Mouse (Mus musculus) forebrain, embryonic 12.5 days (tissue): ENCODE results near the gene Fam189a2. TPM values are rescaled to one million over a fixed set of nuclear protein-coding genes. Genes with fewer than 3 reads are reported as not detected.

ENCODE experiments used
- ATAC-seq: fragments of 200-750 bp; cut with Nextera tagmentation; 2 replicates; pipeline ENCODE4 v1.8.0; 2017; ENCODE audit warnings: moderate TSS enrichment; ENCODE audit not compliant: low FRiP score
- H3K27ac ChIP-seq: fragments of 300-500 bp; sonication (generic); 2 replicates; pipeline ENCODE4 v1.5.1; 2016; ENCODE audit warnings: mild to moderate bottlenecking
- H3K27me3 ChIP-seq: fragments of 300-500 bp; sonication (generic); 2 replicates; pipeline ENCODE4 v1.6.1; 2016; ENCODE audit warnings: mild to moderate bottlenecking
- H3K36me3 ChIP-seq: fragments of 300-500 bp; sonication (generic); replicated peaks from 2 replicates; pipeline ENCODE4 v1.6.1; 2016; ENCODE audit warnings: mild to moderate bottlenecking
- H3K4me1 ChIP-seq: fragments of 300-500 bp; sonication (generic); 2 replicates; pipeline ENCODE4 v1.6.1; 2016
- H3K4me2 ChIP-seq: fragments of 300-500 bp; sonication (generic); 2 replicates; pipeline ENCODE4 v1.6.1; 2016; ENCODE audit warnings: mild to moderate bottlenecking, moderate library complexity
- H3K4me3 ChIP-seq: fragments of 300-500 bp; sonication (generic); replicated peaks from 2 replicates; pipeline ENCODE4 v1.5.1; 2016; ENCODE audit warnings: mild to moderate bottlenecking
- H3K9ac ChIP-seq: fragments of 300-500 bp; sonication (generic); 2 replicates; pipeline ENCODE4 v1.6.1; 2016; ENCODE audit warnings: mild to moderate bottlenecking
- H3K9me3 ChIP-seq: fragments of 300-500 bp; sonication (generic); 2 replicates; pipeline ENCODE4 v1.6.1; 2016
- WGBS: fragments of 180-500 bp; shearing (Covaris S2); methylation state at CpG from one replicate; pipeline ENCODE4 v1.1.7; 2016; 5-methylcytosine and 5-hydroxymethylcytosine counted together
- polyA plus RNA-seq: library from polyadenylated mRNA; unstranded; fragments of >200 nt; fragmentation: Nextera tagmentation; extraction: Ambion mirVana; gene quantifications from 2 replicates; pipeline ENCODE4 v1.2.1, GENCODE M21; 2016

Gene Fam189a2
- polyA plus RNA-seq, 1 experiment from 2014 or later, result 0.47 TPM

DNA sequence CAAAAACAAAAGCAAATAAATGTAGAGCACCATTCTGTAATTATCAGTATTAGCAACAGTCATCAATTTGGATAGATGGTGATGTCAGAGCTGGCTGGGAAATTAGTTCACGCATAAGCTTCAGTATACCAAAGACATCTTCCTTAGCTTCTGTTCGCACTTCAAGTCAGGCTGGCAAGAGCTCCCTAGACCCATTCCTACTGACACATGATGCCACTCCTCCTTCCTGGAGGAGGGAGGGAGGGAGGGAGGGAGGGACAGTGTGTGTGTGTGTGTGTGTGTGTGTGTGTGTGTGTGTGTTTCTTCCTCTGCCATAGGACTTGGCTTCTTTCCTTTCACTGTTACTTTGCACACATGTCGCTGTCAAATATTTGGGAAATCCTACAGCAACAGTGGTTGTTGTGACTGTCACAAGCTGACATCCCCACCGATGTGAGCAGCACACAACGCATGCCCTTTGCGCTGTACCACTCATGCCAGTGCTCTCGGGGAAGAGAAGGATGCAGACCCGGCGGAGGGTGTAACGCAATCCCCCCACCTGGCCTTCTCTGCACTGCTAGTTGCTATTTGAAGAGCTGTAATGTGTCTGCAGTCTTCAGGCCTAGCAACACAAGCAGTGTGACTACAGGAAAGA, 34.9 kb downstream of the Fam189a2 start:
- no peak for ATAC-seq
- peaks cover 2% of the 10 kb centered on the region; the same call in 1 of the 2 replicates for H3K4me1 ChIP-seq
- H3K9ac ChIP-seq, result no peak overlapping the region
- no peak overlapping the region for H3K4me3 ChIP-seq
- H3K9me3 ChIP-seq, result no peaks in the 10 kb centered on the region
- 88% methylated on average over 10 of the region's 10 CpGs for WGBS
- H3K4me2 ChIP-seq, result no peak overlapping the region
- H3K36me3 ChIP-seq, result no peaks in the 10 kb centered on the region
- no peak overlapping the region for H3K27ac ChIP-seq
- H3K27me3 ChIP-seq, result no peaks in the 10 kb centered on the region

DNA sequence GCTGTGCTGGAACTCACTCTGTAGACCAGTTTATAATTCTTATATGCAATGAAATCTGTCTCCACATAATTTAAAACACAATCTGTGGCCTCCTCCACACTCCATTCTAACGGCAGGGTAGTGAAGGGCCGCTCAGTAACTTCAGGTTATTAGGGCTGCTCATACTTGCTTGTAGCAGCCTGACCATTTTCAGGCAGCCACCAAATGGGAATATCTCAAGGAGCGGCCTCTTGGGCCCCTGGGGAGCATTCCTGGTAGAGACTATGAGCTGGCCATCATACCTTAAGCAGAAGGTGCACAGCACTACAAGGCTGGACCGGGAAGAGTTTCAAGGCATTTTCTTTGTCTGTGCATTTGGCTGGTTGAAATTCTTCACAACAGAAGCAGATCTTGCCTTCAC, 42.7 kb downstream of the Fam189a2 start:
- Histone ChIP-seq H3K9me3 (no peaks in the 10 kb centered on the region), H3K9ac (no peak overlapping the region), H3K27me3 (no peaks in the 10 kb centered on the region), H3K4me3 (no peak overlapping the region), H3K4me1 (no peaks in the 10 kb centered on the region), H3K36me3 (no peaks in the 10 kb centered on the region), H3K4me2 (no peak overlapping the region), H3K27ac (no peak overlapping the region)
- no peak for ATAC-seq
- WGBS, result 88% methylated on average over 4 of the region's 4 CpGs

DNA sequence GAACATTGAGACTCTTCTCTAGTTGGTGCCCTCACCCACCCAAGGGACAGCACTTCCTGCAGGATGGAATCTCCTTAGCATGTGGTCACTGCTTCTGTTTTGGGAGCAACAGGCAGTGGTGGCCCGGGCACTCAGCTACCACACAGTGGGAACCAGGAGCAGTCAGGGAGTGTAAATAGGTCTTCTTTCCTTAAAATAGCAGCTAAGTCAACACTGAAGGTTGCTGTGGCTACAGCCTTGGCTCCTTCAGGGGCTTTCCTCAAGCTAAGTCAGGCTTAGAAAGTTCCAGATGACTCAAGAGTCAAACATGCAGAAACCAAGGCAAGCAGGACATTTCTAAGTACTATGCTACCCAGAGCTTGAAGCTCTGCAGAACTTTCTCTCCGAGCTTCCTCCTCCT, 43.5 kb downstream of the Fam189a2 start:
- no peak overlapping the region for H3K9ac ChIP-seq
- H3K27me3 ChIP-seq, result no peaks in the 10 kb centered on the region
- no peaks in the 10 kb centered on the region for H3K4me1 ChIP-seq
- no peak overlapping the region for H3K4me3 ChIP-seq
- no peaks in the 10 kb centered on the region for H3K36me3 ChIP-seq
- no peak overlapping the region for H3K27ac ChIP-seq
- no peak overlapping the region for H3K4me2 ChIP-seq
- ATAC-seq, result no peak
- 77% methylated on average over 2 of the region's 2 CpGs for WGBS
- no peaks in the 10 kb centered on the region for H3K9me3 ChIP-seq

DNA sequence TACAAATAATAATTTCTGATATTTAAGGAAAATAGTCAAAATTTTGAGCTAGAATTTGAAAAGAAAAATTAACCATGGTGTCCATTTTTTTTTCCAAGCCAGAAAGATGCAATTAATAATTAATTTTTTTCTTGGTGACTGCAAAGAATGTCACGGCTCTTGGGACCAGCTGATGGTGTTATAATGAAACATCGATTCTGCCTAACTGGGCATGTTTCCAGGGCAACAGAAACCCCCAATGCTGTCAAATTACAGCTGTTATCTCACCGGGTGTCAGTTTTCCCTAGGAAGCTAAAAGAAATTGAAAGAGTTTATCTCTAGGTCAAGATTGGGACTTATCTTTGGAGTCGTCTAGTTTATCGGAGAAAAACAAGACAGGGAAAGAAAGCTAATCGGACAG, 46.6 kb downstream of the Fam189a2 start:
- Histone ChIP-seq H3K4me1 (no peaks in the 10 kb centered on the region), H3K27ac (no peak overlapping the region), H3K4me2 (no peak overlapping the region), H3K27me3 (no peaks in the 10 kb centered on the region), H3K9me3 (no peaks in the 10 kb centered on the region), H3K4me3 (no peak overlapping the region), H3K9ac (no peak overlapping the region), H3K36me3 (no peaks in the 10 kb centered on the region)
- 75% methylated on average over 6 of the region's 6 CpGs for WGBS
- no peak for ATAC-seq

- no peak for ATAC-seq
- Histone ChIP-seq H3K4me1 (no peaks in the 10 kb centered on the region), H3K27me3 (no peaks in the 10 kb centered on the region), H3K4me3 (no peak overlapping the region), H3K36me3 (no peaks in the 10 kb centered on the region), H3K4me2 (no peak overlapping the region), H3K9me3 (no peaks in the 10 kb centered on the region), H3K27ac (no peak overlapping the region), H3K9ac (no peak overlapping the region)
- 78% methylated on average over 3 of the region's 3 CpGs for WGBS
Measured at GRCm38 (mm10) chr19:23980598-23980997, 50.2 kb downstream of the Fam189a2 start.

GRCm38 (mm10) chr19:23977901-23978443, 52.8 kb downstream of the Fam189a2 start:
- Histone ChIP-seq H3K9ac (no peak overlapping the region), H3K4me2 (no peak overlapping the region), H3K9me3 (no peaks in the 10 kb centered on the region), H3K36me3 (no peaks in the 10 kb centered on the region), H3K27ac (no peak overlapping the region), H3K4me3 (no peak overlapping the region), H3K4me1 (peaks cover 5% of the 10 kb centered on the region), H3K27me3 (no peaks in the 10 kb centered on the region)
- 82% methylated on average over 6 of the region's 6 CpGs for WGBS
- no peak for ATAC-seq

- ATAC-seq, result peak; percentile 58
- Histone ChIP-seq H3K4me3 (no peak overlapping the region), H3K36me3 (no peaks in the 10 kb centered on the region), H3K27me3 (no peaks in the 10 kb centered on the region), H3K9ac (no peak overlapping the region), H3K27ac (no peak overlapping the region), H3K4me2 (no peak overlapping the region), H3K4me1 (peaks cover 8% of the 10 kb centered on the region), H3K9me3 (no peaks in the 10 kb centered on the region)
- 64% methylated on average over 16 of the region's 16 CpGs for WGBS
Measured at GRCm38 (mm10) chr19:23972881-23973649, 57.8 kb downstream of the Fam189a2 start.

DNA sequence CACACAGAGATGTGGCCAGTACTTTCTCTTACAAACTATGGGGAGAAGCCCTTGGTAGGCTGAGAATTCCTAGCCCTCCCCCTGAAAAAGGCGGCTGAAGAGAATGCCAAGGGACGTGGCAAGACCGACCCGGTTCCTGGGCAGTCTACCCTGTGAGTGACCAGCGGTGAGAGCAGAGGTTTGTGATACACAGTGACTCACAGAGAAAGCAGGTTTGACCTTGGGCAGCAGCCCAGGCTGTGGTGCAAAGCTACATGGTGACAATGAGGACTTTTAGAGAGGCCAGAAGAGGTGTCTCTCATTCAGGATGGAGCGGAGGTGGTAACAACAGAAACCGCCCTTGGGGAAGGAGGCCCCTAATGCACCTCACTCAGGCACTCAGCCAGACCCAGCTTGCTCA, 59.4 kb downstream of the Fam189a2 start:
- H3K4me2 ChIP-seq, result no peak overlapping the region
- no peaks in the 10 kb centered on the region for H3K36me3 ChIP-seq
- H3K9me3 ChIP-seq, result no peaks in the 10 kb centered on the region
- ATAC-seq, result no peak
- no peak overlapping the region for H3K4me3 ChIP-seq
- WGBS, result 95% methylated on average over 7 of the region's 7 CpGs
- H3K27me3 ChIP-seq, result no peaks in the 10 kb centered on the region
- H3K9ac ChIP-seq, result no peak overlapping the region
- no peak overlapping the region for H3K27ac ChIP-seq
- H3K4me1 ChIP-seq, result peaks cover 8% of the 10 kb centered on the region

GRCm38 (mm10) chr19:23970374-23970773, 60.4 kb downstream of the Fam189a2 start:
- Histone ChIP-seq H3K4me2 (no peak overlapping the region), H3K9ac (no peak overlapping the region), H3K27me3 (no peaks in the 10 kb centered on the region), H3K4me3 (no peak overlapping the region), H3K27ac (no peak overlapping the region), H3K4me1 (peaks cover 8% of the 10 kb centered on the region), H3K36me3 (no peaks in the 10 kb centered on the region), H3K9me3 (no peaks in the 10 kb centered on the region)
- no peak for ATAC-seq
- WGBS, result 97% methylated on average over 3 of the region's 3 CpGs

- ATAC-seq, result no peak
- WGBS, result 90% methylated on average over 2 of the region's 2 CpGs
- H3K27ac ChIP-seq, result no peak overlapping the region
Measured at GRCm38 (mm10) chr19:23968862-23969225, 62.0 kb downstream of the Fam189a2 start.

DNA sequence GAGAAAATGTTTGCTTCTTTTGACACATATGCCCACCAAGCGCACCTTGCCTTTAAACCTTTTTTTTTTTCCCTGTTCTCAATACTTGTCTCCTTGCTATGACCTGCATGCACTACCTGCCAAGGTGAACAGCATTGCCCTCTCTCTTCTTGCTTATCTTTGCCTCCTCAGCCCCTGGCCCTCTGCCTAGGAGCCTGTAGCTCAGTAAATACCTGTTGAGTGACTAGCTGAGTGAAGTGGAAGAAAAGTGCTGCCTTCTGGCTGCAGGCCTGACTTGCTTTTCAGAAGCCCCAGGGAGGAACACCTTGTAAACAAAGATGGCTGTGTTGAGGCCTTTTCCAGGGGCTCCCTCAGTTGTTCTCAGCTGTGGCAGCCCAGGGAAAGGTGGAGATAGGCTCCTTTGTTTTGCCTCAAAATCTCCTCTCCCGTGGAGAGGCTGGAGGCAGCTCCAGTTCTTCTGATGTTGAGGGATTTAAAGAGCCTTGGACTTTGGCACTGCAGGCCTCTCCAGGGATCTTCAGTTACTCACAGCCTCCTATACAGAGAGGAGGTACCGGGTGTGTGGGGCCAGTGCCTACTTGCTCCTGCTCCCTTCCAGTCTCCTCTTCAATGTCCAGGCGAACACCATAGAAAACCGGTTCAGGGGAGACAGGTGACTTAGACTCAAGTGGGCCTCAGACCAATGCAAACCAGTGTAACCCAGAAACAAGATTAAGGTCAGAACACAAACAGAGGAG, 62.5 kb downstream of the Fam189a2 start:
- 50% methylated on average over 5 of the region's 5 CpGs for WGBS
- Histone ChIP-seq H3K36me3 (no peaks in the 10 kb centered on the region), H3K4me2 (no peak overlapping the region), H3K4me3 (no peak overlapping the region), H3K9ac (no peak overlapping the region), H3K27ac (no peak overlapping the region), H3K27me3 (no peaks in the 10 kb centered on the region), H3K4me1 (peaks cover 11% of the 10 kb centered on the region), H3K9me3 (no peaks in the 10 kb centered on the region)
- ATAC-seq, result no peak

More at GRCm38 (mm10) chr19:23968862-23969225, 62.0 kb downstream of the Fam189a2 start:
- Histone ChIP-seq H3K36me3 (no peaks in the 10 kb centered on the region), H3K4me1 (peaks cover 13% of the 10 kb centered on the region), H3K4me2 (no peak overlapping the region), H3K27me3 (no peaks in the 10 kb centered on the region), H3K9ac (no peak overlapping the region), H3K9me3 (no peaks in the 10 kb centered on the region), H3K4me3 (no peak overlapping the region)

GRCm38 (mm10) chr19:23967156-23967555, 63.7 kb downstream of the Fam189a2 start:
- H3K4me1 ChIP-seq, result peaks cover 4% of the 10 kb centered on the region; the same call in 1 of the 2 replicates
- H3K4me3 ChIP-seq, result no peak overlapping the region
- H3K27ac ChIP-seq, result no peak overlapping the region
- no peaks in the 10 kb centered on the region for H3K9me3 ChIP-seq
- H3K36me3 ChIP-seq, result no peaks in the 10 kb centered on the region
- no peak overlapping the region for H3K9ac ChIP-seq
- H3K4me2 ChIP-seq, result no peak overlapping the region
- WGBS, result 47% methylated on average over 2 of the region's 2 CpGs
- ATAC-seq, result no peak
- no peaks in the 10 kb centered on the region for H3K27me3 ChIP-seq
